Mouse (Mus musculus): ENCODE data around the gene Trp53i11. TPM values are rescaled to one million over a fixed set of nuclear protein-coding genes. Genes with fewer than 3 reads are reported as not detected.

Gene Trp53i11
- total and polyA plus RNA-seq, 3 experiments, result 58.6 to 179 (median 64.7) TPM

- no peak for DNase-seq
These were observed 54.8 kb downstream of the Trp53i11 start for GRCm38 (mm10) chr2:93242166-93242565.

GRCm38 (mm10) chr2:93243439-93244089 is 56.2 kb downstream of the Trp53i11 start:
- DNase-seq, result no peak

- DNase-seq, result no peak
These were observed 56.7 kb downstream of the Trp53i11 start for GRCm38 (mm10) chr2:93244090-93244443.

GRCm38 (mm10) chr2:93249058-93249457 is 61.7 kb downstream of the Trp53i11 start:
- DNase-seq, result no peak

- DNase-seq, result no peak
These were observed 63.3 kb downstream of the Trp53i11 start for GRCm38 (mm10) chr2:93250611-93251010.

Other genes starting within 250 kb of the Trp53i11 start
- 10 to 100 TPM; 36.4 to 52.4 TPM for gene Prdm11, start 141.4 kb upstream of the Trp53i11 start, total RNA-seq (2021)
- 38.3 and 39.8 TPM in 2 replicates for gene Prdm11, start 141.4 kb upstream of the Trp53i11 start, polyA plus RNA-seq (2012; rRNA removed)
- gene Tspan18, start 147.0 kb downstream of the Trp53i11 start, total RNA-seq (2021), result 10 to 100 TPM; 48.1 to 57.7 TPM
- gene Tspan18, start 147.0 kb downstream of the Trp53i11 start, polyA plus RNA-seq (2012; rRNA removed), result 156 and 192 TPM in 2 replicates